Mouse (Mus musculus) limb, embryonic 11.5 days (tissue): Measurements from ENCODE around the gene Nrp2. TPM values are rescaled to one million over a fixed set of nuclear protein-coding genes. Genes with fewer than 3 reads are reported as not detected.

Experiments used
- ATAC-seq: fragments of 200-750 bp; cut with Nextera tagmentation; 2 replicates; pipeline ENCODE4 v1.8.0; 2017; ENCODE audit warnings: low read depth; ENCODE audit not compliant: insufficient number of reproducible peaks, low FRiP score, low TSS enrichment
- DNase-seq: peaks from one replicate; pipeline ENCODE4 v3.0.0-alpha.2; 2015; ENCODE audit warnings: low spot score
- H3K27ac ChIP-seq: fragments of 300-500 bp; sonication (generic); replicated peaks from 2 replicates; pipeline ENCODE4 v1.5.1; 2014; ENCODE audit warnings: low read depth, mild to moderate bottlenecking, low read length
- H3K27me3 ChIP-seq: fragments of 300-500 bp; sonication (generic); 2 replicates; pipeline ENCODE4 v1.6.1; 2014; ENCODE audit warnings: mild to moderate bottlenecking, low read length, mixed read lengths; ENCODE audit not compliant: control insufficient read depth, insufficient read depth
- H3K36me3 ChIP-seq: fragments of 300-500 bp; sonication (generic); 2 replicates; pipeline ENCODE4 v1.6.1; 2014; ENCODE audit warnings: mild to moderate bottlenecking, low read length, moderate library complexity, mixed read lengths; ENCODE audit not compliant: control insufficient read depth, insufficient read depth
- H3K4me1 ChIP-seq: fragments of 300-500 bp; sonication (generic); 2 replicates; pipeline ENCODE4 v1.6.1; 2014; ENCODE audit warnings: low read length, mixed read lengths; ENCODE audit not compliant: control insufficient read depth, insufficient read depth
- H3K4me2 ChIP-seq: fragments of 300-500 bp; sonication (generic); 2 replicates; pipeline ENCODE4 v1.6.1; 2014; ENCODE audit warnings: low read depth, mild to moderate bottlenecking, moderate library complexity; ENCODE audit not compliant: severe bottlenecking
- H3K4me3 ChIP-seq: fragments of 300-500 bp; sonication (generic); 2 replicates; pipeline ENCODE4 v1.5.1; 2014; ENCODE audit warnings: low read depth, low read length
- H3K9ac ChIP-seq: fragments of 300-500 bp; sonication (generic); 2 replicates; pipeline ENCODE4 v1.6.1; 2014; ENCODE audit warnings: mild to moderate bottlenecking, low read length
- H3K9me3 ChIP-seq: fragments of 300-500 bp; sonication (generic); 2 replicates; pipeline ENCODE4 v1.6.1; 2016; ENCODE audit warnings: low read length; ENCODE audit not compliant: control insufficient read depth
- WGBS: fragments of 180-500 bp; shearing (Covaris S2); extraction: QIAGEN DNeasy Blood & Tissue Kit; methylation state at CpG from one replicate; pipeline ENCODE4 v1.1.7; 2014; 5-methylcytosine and 5-hydroxymethylcytosine counted together
- polyA plus RNA-seq: library from polyadenylated mRNA; unstranded; fragments of >200 nt; fragmentation: Nextera tagmentation; extraction: Ambion mirVana; gene quantifications from 2 replicates; pipeline ENCODE4 v1.2.1, GENCODE M21; 2014

Nrp2 gene
- polyA plus RNA-seq, result 58.9 and 65.0 TPM in 2 replicates

GRCm38 (mm10) chr1:62703158-62704116 is at the start of gene Nrp2:
Gene Nrp2, plus strand, starts transcription at chr1:62703285.
- peaks cover 21% of the 10 kb centered on the region for H3K4me1 ChIP-seq
- ATAC-seq (peak; percentile 80), DNase-seq (peak; percentile 91)
- H3K4me3 ChIP-seq, result peak within 1 kb of the TSS; percentile 61
- H3K9ac ChIP-seq, result peak within 1 kb of the TSS; percentile 84
- no peaks in the 10 kb centered on the region for H3K9me3 ChIP-seq
- H3K36me3 ChIP-seq, result no peaks in the 10 kb centered on the region
- no peaks in the 10 kb centered on the region for H3K27me3 ChIP-seq
- peak within 1 kb of the TSS; percentile 37 for H3K27ac ChIP-seq
- H3K4me2 ChIP-seq, result peak within 1 kb of the TSS; percentile 95
- under 1% methylated on average over 73 of the region's 76 CpGs for WGBS

- ATAC-seq (no peak), DNase-seq (no peak)
- H3K4me3 ChIP-seq, result no peak overlapping the region
- no peak overlapping the region for H3K9ac ChIP-seq
- H3K27ac ChIP-seq, result no peak overlapping the region
- 68% methylated on average over 6 of the region's 6 CpGs for whole genome bisulfite sequencing
- peaks cover 3% of the 10 kb centered on the region for H3K4me1 ChIP-seq
- no peaks in the 10 kb centered on the region for H3K27me3 ChIP-seq
- no peaks in the 10 kb centered on the region for H3K9me3 ChIP-seq
- no peak overlapping the region for H3K4me2 ChIP-seq
- H3K36me3 ChIP-seq, result no peaks in the 10 kb centered on the region
Measured at GRCm38 (mm10) chr1:62654436-62654835, 48.6 kb upstream of the Nrp2 start.

- no peak for DNase-seq
- H3K4me1 ChIP-seq, result no peaks in the 10 kb centered on the region
- WGBS, result 59% methylated on average over 8 of the region's 8 CpGs
- no peak overlapping the region for H3K9ac ChIP-seq
- no peak for ATAC-seq
- H3K4me2 ChIP-seq, result no peak overlapping the region
- no peaks in the 10 kb centered on the region for H3K36me3 ChIP-seq
- no peak overlapping the region for H3K27ac ChIP-seq
- no peaks in the 10 kb centered on the region for H3K9me3 ChIP-seq
- no peaks in the 10 kb centered on the region for H3K27me3 ChIP-seq
- no peak overlapping the region for H3K4me3 ChIP-seq
Measured at GRCm38 (mm10) chr1:62664960-62665645, 38.0 kb upstream of the Nrp2 start.

- WGBS, result 83% methylated on average over 5 of the region's 5 CpGs
- H3K4me1 ChIP-seq, result no peaks in the 10 kb centered on the region
- H3K27ac ChIP-seq, result no peak overlapping the region
- no peaks in the 10 kb centered on the region for H3K9me3 ChIP-seq
- H3K4me3 ChIP-seq, result no peak overlapping the region
- H3K36me3 ChIP-seq, result no peaks in the 10 kb centered on the region
- H3K4me2 ChIP-seq, result no peak overlapping the region
- H3K9ac ChIP-seq, result no peak overlapping the region
- H3K27me3 ChIP-seq, result no peaks in the 10 kb centered on the region
- DNase-seq (no peak), ATAC-seq (no peak)
Measured at GRCm38 (mm10) chr1:62665771-62666730, 37.0 kb upstream of the Nrp2 start.

- Histone ChIP-seq H3K27ac (no peak overlapping the region), H3K9ac (no peak overlapping the region), H3K4me1 (no peaks in the 10 kb centered on the region), H3K36me3 (no peaks in the 10 kb centered on the region), H3K4me3 (no peak overlapping the region), H3K4me2 (no peak overlapping the region), H3K27me3 (no peaks in the 10 kb centered on the region), H3K9me3 (no peaks in the 10 kb centered on the region)
- ATAC-seq (no peak), DNase-seq (no peak)
- WGBS, result 78% methylated on average over 5 of the region's 5 CpGs
Measured at GRCm38 (mm10) chr1:62666780-62667179, 36.3 kb upstream of the Nrp2 start.

GRCm38 (mm10) chr1:62678611-62679344 is 24.3 kb upstream of the Nrp2 start:
- Histone ChIP-seq H3K36me3 (no peaks in the 10 kb centered on the region), H3K9ac (no peak overlapping the region), H3K4me2 (no peak overlapping the region), H3K4me3 (no peak overlapping the region), H3K9me3 (no peaks in the 10 kb centered on the region), H3K4me1 (0 out of 2 replicates have a peak, but pooled peaks cover 3% of the 10 kb centered on the region), H3K27ac (no peak overlapping the region), H3K27me3 (no peaks in the 10 kb centered on the region)
- ATAC-seq (no peak), DNase-seq (no peak)
- 49% methylated on average over 4 of the region's 4 CpGs for WGBS

- H3K36me3 ChIP-seq, result no peaks in the 10 kb centered on the region
- H3K27me3 ChIP-seq, result no peaks in the 10 kb centered on the region
- H3K4me3 ChIP-seq, result no peak overlapping the region
- 0 out of 2 replicates have a peak, but pooled peaks cover 3% of the 10 kb centered on the region for H3K4me1 ChIP-seq
- H3K4me2 ChIP-seq, result no peak overlapping the region
- H3K27ac ChIP-seq, result no peak overlapping the region
- no peak overlapping the region for H3K9ac ChIP-seq
- no peaks in the 10 kb centered on the region for H3K9me3 ChIP-seq
- WGBS, result 86% methylated on average over 2 of the region's 2 CpGs
- ATAC-seq, result no peak
- no peak for DNase-seq
Measured at GRCm38 (mm10) chr1:62679466-62679865, 23.6 kb upstream of the Nrp2 start.
